Mouse (Mus musculus) liver, embryonic 14.5 days (tissue): ENCODE measurements around the gene Gm49325.

Experiments
- CTCF ChIP-seq: IDR thresholded peaks from 2 replicates; pipeline ENCODE4 v1.5.1; 2016; ENCODE audit warnings: antibody characterized with exemption, low read depth, control low read depth
- EP300 ChIP-seq: IDR thresholded peaks from 2 replicates; pipeline ENCODE4 v1.6.1; 2016; ENCODE audit warnings: antibody characterized with exemption, low read depth

DNA sequence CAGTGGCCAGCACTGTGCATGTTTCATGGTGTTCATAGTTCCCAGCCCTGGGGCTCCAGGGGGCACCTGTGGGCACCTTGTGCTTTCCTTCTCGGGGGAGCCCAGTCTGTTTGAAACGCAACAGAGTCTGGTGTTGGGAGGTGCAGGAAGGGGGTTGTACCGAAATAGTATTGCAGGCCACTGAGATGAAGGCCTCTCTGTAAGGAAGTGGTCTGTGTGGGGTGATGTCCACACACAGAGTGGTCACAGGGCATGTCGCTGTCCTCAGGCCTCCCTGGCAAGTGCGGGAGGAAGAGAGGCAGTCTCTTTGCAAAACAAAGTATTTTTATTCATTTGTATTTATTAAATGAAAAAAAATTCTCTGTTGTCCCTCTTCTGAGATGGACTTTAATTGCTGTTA is 39.6 kb downstream of the Gm49325 start:
- TF ChIP-seq CTCF (no peak), EP300 (no peak)
